Mouse (Mus musculus) intestine, embryonic 15.5 days (tissue): Measurements from ENCODE around the gene Nfatc3. TPM values are rescaled to one million over a fixed set of nuclear protein-coding genes. Genes with fewer than 3 reads are reported as not detected.
"Not testable (repeated sequence)": the region's sequence is repeated elsewhere in the genome, so short reads cannot be mapped to it uniquely, and the experiment has no call there.

ENCODE experiments used
- ATAC-seq: fragments of 200-750 bp; cut with Nextera tagmentation; 2 replicates; pipeline ENCODE4 v1.8.0; 2017; ENCODE audit warnings: moderate TSS enrichment, moderate library complexity
- H3K27ac ChIP-seq: fragments of 300-500 bp; sonication (generic); 2 replicates; pipeline ENCODE4 v1.5.1; 2015; ENCODE audit warnings: mild to moderate bottlenecking, inconsistent platforms
- H3K27me3 ChIP-seq: fragments of 300-500 bp; sonication (generic); replicated peaks from 2 replicates; pipeline ENCODE4 v1.6.1; 2015; ENCODE audit warnings: inconsistent platforms
- H3K36me3 ChIP-seq: fragments of 300-500 bp; sonication (generic); 2 replicates; pipeline ENCODE4 v1.6.1; 2015; ENCODE audit warnings: inconsistent platforms
- H3K4me1 ChIP-seq: fragments of 300-500 bp; sonication (generic); replicated peaks from 2 replicates; pipeline ENCODE4 v1.6.1; 2015; ENCODE audit warnings: inconsistent platforms
- H3K4me2 ChIP-seq: fragments of 300-500 bp; sonication (generic); replicated peaks from 2 replicates; pipeline ENCODE4 v1.6.1; 2015; ENCODE audit warnings: mild to moderate bottlenecking, inconsistent platforms
- H3K4me3 ChIP-seq: fragments of 300-500 bp; sonication (generic); replicated peaks from 2 replicates; pipeline ENCODE4 v1.5.1; 2015; ENCODE audit warnings: inconsistent platforms
- H3K9ac ChIP-seq: fragments of 300-500 bp; sonication (generic); 2 replicates; pipeline ENCODE4 v1.6.1; 2015; ENCODE audit warnings: inconsistent platforms
- H3K9me3 ChIP-seq: fragments of 300-500 bp; sonication (generic); 2 replicates; pipeline ENCODE4 v1.6.1; 2016; ENCODE audit warnings: inconsistent platforms
- WGBS: fragments of 180-500 bp; shearing (Covaris S2); methylation state at CpG from one replicate; pipeline ENCODE4 v1.1.7; 2015; 5-methylcytosine and 5-hydroxymethylcytosine counted together
- polyA plus RNA-seq: library from polyadenylated mRNA; unstranded; fragments of >200 nt; fragmentation: Nextera tagmentation; extraction: Ambion mirVana; gene quantifications from 2 replicates; pipeline ENCODE4 v1.2.1, GENCODE M21; 2015

The Nfatc3 gene
- 6.0 and 6.2 TPM in 2 replicates for polyA plus RNA-seq

GRCm38 (mm10) chr8:106058731-106059612 is at the start of gene Nfatc3:
TSS of gene Nfatc3 (plus strand) at chr8:106058840.
- peak; percentile 97 for ATAC-seq
- Histone ChIP-seq H3K9ac (peak within 1 kb of the TSS; percentile 87), H3K4me2 (peak within 1 kb of the TSS; percentile 85), H3K36me3 (no peaks in the 10 kb centered on the region), H3K27ac (peak within 1 kb of the TSS; percentile 91), H3K27me3 (no peaks in the 10 kb centered on the region), H3K4me1 (peaks cover 17% of the 10 kb centered on the region), H3K9me3 (no peaks in the 10 kb centered on the region), H3K4me3 (peak within 1 kb of the TSS; percentile 79)
- WGBS, result 1% methylated on average over 49 of the region's 52 CpGs

GRCm38 (mm10) chr8:106010748-106011642 is 47.6 kb upstream of the Nfatc3 start:
- H3K27me3 ChIP-seq, result no peaks in the 10 kb centered on the region
- peaks cover 9% of the 10 kb centered on the region for H3K4me1 ChIP-seq
- H3K4me2 ChIP-seq, result peak overlapping the region; percentile 98
- WGBS, result under 1% methylated on average over 74 of the region's 74 CpGs
- peak overlapping the region; percentile 72 for H3K27ac ChIP-seq
- H3K9ac ChIP-seq, result peak overlapping the region; percentile 85
- no peaks in the 10 kb centered on the region for H3K36me3 ChIP-seq
- H3K4me3 ChIP-seq, result peak overlapping the region; percentile 98
- ATAC-seq, result peak; percentile 96
- no peaks in the 10 kb centered on the region for H3K9me3 ChIP-seq

- Histone ChIP-seq H3K9ac (peak within 1 kb of the TSS; percentile 85), H3K4me2 (peak within 1 kb of the TSS; percentile 98), H3K4me3 (peak within 1 kb of the TSS; percentile 98), H3K36me3 (no peaks in the 10 kb centered on the region), H3K27me3 (no peaks in the 10 kb centered on the region), H3K27ac (peak within 1 kb of the TSS; percentile 72), H3K4me1 (peaks cover 9% of the 10 kb centered on the region), H3K9me3 (no peaks in the 10 kb centered on the region)
- no peak for ATAC-seq
- WGBS, result 0% methylated on average over 6 of the region's 6 CpGs
These were observed 47.0 kb upstream of the Nfatc3 start, which contains the start of gene Ddx28 for GRCm38 (mm10) chr8:106011643-106011986. TSS of gene Ddx28 (minus strand) at chr8:106011882.

DNA sequence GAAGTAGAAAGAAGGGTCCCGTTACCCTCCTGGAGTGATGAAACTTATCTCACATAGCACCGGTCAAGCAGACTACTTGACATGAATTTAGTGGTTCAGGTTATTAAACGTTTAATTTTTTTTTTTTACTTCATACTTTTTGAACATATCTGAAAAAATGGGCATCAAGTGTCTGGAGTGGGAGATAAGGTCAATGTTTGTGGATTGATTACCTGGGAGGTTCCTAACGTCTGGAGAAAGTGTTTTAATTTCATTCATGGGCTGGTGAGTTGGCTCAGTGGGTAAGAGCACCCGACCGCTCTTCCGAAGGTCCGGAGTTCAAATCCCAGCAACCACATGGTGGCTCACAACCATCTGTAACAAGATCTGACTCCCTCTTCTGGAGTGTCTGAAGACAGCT is 46.4 kb upstream of the Nfatc3 start:
- peak overlapping the region; percentile 98 for H3K4me3 ChIP-seq
- H3K36me3 ChIP-seq, H3K4me1 ChIP-seq, ATAC-seq, H3K27ac ChIP-seq, H3K27me3 ChIP-seq, H3K9me3 ChIP-seq: not testable (repeated sequence)
- WGBS, result 84% methylated on average over 8 of the region's 8 CpGs
- H3K9ac ChIP-seq, result 0 out of 2 replicates have a peak overlapping the region, but pooled peaks have one; percentile 85
- peak overlapping the region; percentile 98 for H3K4me2 ChIP-seq

- H3K4me1 ChIP-seq, result no peaks in the 10 kb centered on the region
- no peak overlapping the region for H3K27ac ChIP-seq
- no peak for ATAC-seq
- 0 out of 2 replicates have a peak, but pooled peaks cover 2% of the 10 kb centered on the region for H3K36me3 ChIP-seq
- H3K27me3 ChIP-seq, result no peaks in the 10 kb centered on the region
- H3K9me3 ChIP-seq, result no peaks in the 10 kb centered on the region
- no peak overlapping the region for H3K4me3 ChIP-seq
- no peak overlapping the region for H3K9ac ChIP-seq
- 90% methylated on average over 6 of the region's 6 CpGs for WGBS
- H3K4me2 ChIP-seq, result no peak overlapping the region
These were observed 42.4 kb upstream of the Nfatc3 start for GRCm38 (mm10) chr8:106016284-106016683.

DNA sequence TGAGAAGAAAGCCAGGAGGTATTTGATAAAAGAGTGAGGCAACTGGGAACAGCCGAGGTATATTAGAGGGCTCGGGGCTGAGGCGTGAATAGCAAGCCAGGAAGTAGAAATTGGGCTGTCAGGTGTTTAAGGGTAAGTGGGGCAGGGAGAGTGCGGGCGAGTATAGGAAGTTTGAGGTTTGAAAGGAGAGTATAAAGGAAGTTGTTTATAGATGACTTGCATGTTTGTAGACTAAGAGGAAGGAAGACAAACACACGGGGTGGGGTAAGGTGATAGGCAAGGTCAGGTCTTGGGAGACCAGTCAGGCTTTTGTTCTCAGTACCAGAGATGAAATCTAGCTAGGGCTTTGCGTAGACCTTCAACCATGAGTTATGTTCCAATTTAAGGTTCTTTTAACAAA is 41.5 kb upstream of the Nfatc3 start:
- H3K9ac ChIP-seq, result no peak overlapping the region
- H3K36me3 ChIP-seq, result 0 out of 2 replicates have a peak, but pooled peaks cover 3% of the 10 kb centered on the region
- H3K27me3 ChIP-seq, result no peaks in the 10 kb centered on the region
- H3K4me2 ChIP-seq, result no peak overlapping the region
- no peak overlapping the region for H3K27ac ChIP-seq
- WGBS, result 89% methylated on average over 7 of the region's 7 CpGs
- no peaks in the 10 kb centered on the region for H3K9me3 ChIP-seq
- no peak for ATAC-seq
- H3K4me3 ChIP-seq, result no peak overlapping the region
- no peaks in the 10 kb centered on the region for H3K4me1 ChIP-seq

GRCm38 (mm10) chr8:106018039-106018438 is 40.6 kb upstream of the Nfatc3 start:
- H3K4me3 ChIP-seq, result no peak overlapping the region
- no peak overlapping the region for H3K9ac ChIP-seq
- H3K27me3 ChIP-seq, result no peaks in the 10 kb centered on the region
- WGBS, result 87% methylated on average over 3 of the region's 3 CpGs
- no peaks in the 10 kb centered on the region for H3K4me1 ChIP-seq
- H3K4me2 ChIP-seq, result no peak overlapping the region
- H3K9me3 ChIP-seq, result no peaks in the 10 kb centered on the region
- H3K27ac ChIP-seq, result no peak overlapping the region
- H3K36me3 ChIP-seq, result 0 out of 2 replicates have a peak, but pooled peaks cover 3% of the 10 kb centered on the region
- no peak for ATAC-seq

GRCm38 (mm10) chr8:106022483-106022882 is 36.2 kb upstream of the Nfatc3 start:
- peak; percentile 53; the same call in 1 of the 2 replicates for ATAC-seq
- Histone ChIP-seq H3K4me2 (no peak overlapping the region), H3K9me3 (no peaks in the 10 kb centered on the region), H3K9ac (no peak overlapping the region), H3K27ac (no peak overlapping the region), H3K4me3 (no peak overlapping the region), H3K27me3 (no peaks in the 10 kb centered on the region), H3K4me1 (no peaks in the 10 kb centered on the region), H3K36me3 (peaks cover 5% of the 10 kb centered on the region; the same call in 1 of the 2 replicates)

DNA sequence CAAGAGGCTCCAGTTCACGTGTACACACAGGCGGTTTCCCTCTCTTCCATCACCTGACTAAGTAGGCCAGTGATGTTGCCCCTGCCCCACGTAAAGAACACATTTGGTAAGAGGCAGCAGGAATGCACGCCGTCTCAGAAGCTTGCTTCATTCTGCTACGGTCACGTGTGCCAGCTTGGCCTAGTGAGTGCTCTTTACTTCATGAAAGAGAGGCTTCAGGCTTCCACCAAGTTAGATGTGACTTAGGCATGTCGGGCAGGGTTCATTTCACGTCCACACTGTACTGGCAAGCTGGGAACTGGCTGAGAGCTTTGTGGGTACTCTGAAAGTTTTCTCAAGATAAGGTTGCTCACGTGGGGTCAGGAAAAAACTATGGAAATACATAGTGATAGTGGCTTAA is 19.9 kb upstream of the Nfatc3 start:
- WGBS, result 91% methylated on average over 10 of the region's 10 CpGs
- no peak for ATAC-seq
- Histone ChIP-seq H3K9ac (no peak overlapping the region), H3K36me3 (0 out of 2 replicates have a peak, but pooled peaks cover 2% of the 10 kb centered on the region), H3K4me1 (no peaks in the 10 kb centered on the region), H3K27me3 (no peaks in the 10 kb centered on the region), H3K4me3 (no peak overlapping the region), H3K4me2 (no peak overlapping the region), H3K27ac (no peak overlapping the region), H3K9me3 (no peaks in the 10 kb centered on the region)

DNA sequence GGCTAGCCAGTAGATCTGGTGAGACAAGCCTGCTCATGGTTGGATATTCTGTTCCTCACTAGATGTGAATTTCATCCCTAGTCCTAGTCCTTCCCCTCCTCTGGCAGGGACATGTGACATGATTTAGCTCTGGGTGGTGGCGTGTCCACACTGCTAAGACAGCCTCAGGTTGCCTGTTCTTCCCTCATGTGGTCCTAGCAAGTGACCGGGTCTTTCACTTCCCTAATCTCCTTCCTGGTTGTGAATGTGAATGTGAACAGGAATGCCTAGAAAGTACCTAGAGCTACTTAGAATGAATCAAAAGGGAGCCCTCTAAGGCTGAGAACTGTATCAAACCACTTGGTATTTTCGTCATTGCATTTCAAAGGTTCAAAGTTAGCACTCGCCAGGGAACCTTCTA is 19.0 kb upstream of the Nfatc3 start:
- Histone ChIP-seq H3K9ac (no peak overlapping the region), H3K4me1 (no peaks in the 10 kb centered on the region), H3K27ac (no peak overlapping the region), H3K4me2 (no peak overlapping the region), H3K27me3 (no peaks in the 10 kb centered on the region), H3K4me3 (no peak overlapping the region), H3K9me3 (no peaks in the 10 kb centered on the region), H3K36me3 (no peaks in the 10 kb centered on the region)
- WGBS, result 81% methylated on average over 4 of the region's 4 CpGs
- no peak for ATAC-seq

- H3K4me3 ChIP-seq, result no peak overlapping the region
- 0 out of 2 replicates have a peak, but pooled peaks cover 4% of the 10 kb centered on the region for H3K36me3 ChIP-seq
- H3K27ac ChIP-seq, result no peak overlapping the region
- WGBS, result 71% methylated on average over 4 of the region's 4 CpGs
- H3K9me3 ChIP-seq, result no peaks in the 10 kb centered on the region
- H3K4me2 ChIP-seq, result no peak overlapping the region
- H3K9ac ChIP-seq, result no peak overlapping the region
- peak; percentile 47; the same call in 1 of the 2 replicates for ATAC-seq
- no peaks in the 10 kb centered on the region for H3K4me1 ChIP-seq
- H3K27me3 ChIP-seq, result no peaks in the 10 kb centered on the region
These were observed 18.4 kb upstream of the Nfatc3 start for GRCm38 (mm10) chr8:106040218-106040617.

DNA sequence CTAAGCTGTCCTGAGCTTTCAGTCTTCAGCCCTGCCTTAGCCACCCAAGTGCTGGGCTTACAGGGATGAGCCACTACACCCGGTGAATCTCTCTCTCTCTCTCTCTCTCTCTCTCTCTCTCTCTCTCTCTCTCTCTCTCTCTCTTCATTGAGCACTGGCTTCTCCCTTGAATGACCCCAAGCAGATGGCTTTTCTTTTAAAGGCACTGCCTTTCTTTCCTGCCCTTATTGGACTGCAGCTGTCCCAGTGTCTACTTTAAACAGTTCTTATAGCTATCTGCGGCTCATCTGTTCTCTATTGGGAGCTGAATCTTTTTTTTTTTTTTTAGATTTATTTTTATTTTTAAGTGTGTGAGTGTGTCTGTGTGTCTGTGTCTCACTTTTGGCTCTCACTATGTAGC is 15.6 kb upstream of the Nfatc3 start:
- 0 out of 2 replicates have a peak, but pooled peaks cover 4% of the 10 kb centered on the region for H3K36me3 ChIP-seq
- H3K9me3 ChIP-seq, result no peaks in the 10 kb centered on the region
- WGBS, result 58% methylated on average over 2 of the region's 2 CpGs
- no peak overlapping the region for H3K9ac ChIP-seq
- no peak overlapping the region for H3K27ac ChIP-seq
- H3K4me3 ChIP-seq, result no peak overlapping the region
- H3K4me1 ChIP-seq, result 0 out of 2 replicates have a peak, but pooled peaks cover 3% of the 10 kb centered on the region
- no peak for ATAC-seq
- H3K27me3 ChIP-seq, result no peaks in the 10 kb centered on the region
- no peak overlapping the region for H3K4me2 ChIP-seq
